Mouse (Mus musculus): Measurements from ENCODE around the gene Map2k1. TPM values are rescaled to one million over a fixed set of nuclear protein-coding genes. Genes with fewer than 3 reads are reported as not detected.
"Not testable (repeated sequence)": the region's sequence is repeated elsewhere in the genome, so short reads cannot be mapped to it uniquely, and the experiment has no call there.

Gene Map2k1
- total RNA-seq (2021) = 10 to 100 TPM; 47.2 to 47.4 TPM
- long read RNA-seq, experiment 1, transcript Map2k1-201 (11 exons, 2,436 nt) = major isoform, 30 of 52 reads
- long read RNA-seq, experiment 1, partial matches to known transcripts = 2 of 52 reads
- long read RNA-seq, experiment 1, other reads (novel, unspliced or antisense) = 20 of 52 reads
- long read RNA-seq, experiment 2, transcript Map2k1-201 (11 exons, 2,436 nt) = major isoform, 55 of 63 reads
- long read RNA-seq, experiment 2, partial matches to known transcripts = 2 of 63 reads
- long read RNA-seq, experiment 2, other reads (novel, unspliced or antisense) = 5 of 63 reads

DNA sequence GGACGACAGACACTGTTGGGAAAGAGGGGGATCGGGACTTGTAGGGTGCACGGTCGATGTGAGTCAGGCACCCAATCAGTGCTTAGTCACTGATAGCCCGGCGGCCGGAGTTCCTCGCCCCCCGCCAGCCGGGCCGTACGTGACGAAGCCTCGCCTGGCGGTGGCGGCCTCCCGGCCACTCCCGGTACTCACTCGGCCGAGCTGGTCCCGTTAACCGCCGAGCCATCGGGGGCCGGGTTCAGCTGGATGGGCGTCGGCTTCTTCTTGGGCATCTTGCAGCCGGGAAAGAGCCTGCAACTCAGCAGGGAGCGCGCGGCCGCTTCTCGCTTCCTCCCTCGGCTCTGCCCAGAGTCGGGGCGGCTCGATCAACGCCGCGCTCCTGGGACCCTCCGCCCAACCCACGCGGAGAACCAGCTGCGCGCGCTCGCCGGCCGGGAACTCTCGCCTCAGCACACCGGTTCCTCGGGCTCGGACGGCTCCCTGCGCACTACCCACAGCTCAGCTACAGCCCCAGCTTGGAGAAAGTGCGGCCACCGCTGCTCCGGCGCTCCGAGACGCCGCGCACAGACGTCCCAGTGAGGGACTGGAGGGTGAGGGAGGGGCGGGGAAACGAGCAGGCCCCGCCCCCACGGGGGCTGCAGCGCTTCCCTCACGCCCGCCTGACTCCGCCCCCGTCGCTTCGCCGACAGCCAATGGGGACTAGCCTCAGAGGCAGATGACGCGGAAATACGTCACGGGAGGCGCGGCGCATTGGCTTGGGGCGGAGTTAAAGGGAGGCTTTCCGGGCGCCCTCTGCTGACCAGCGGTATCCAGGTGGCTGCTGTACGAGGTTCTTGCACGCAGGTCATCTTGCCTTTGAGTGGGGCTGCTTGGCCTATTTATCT, at the start of gene Map2k1:
Gene Map2k1, minus strand, starts transcription at position 611 of the 884 bp plus-strand sequence.
- peak; percentile 99 for DNase-seq

DNA sequence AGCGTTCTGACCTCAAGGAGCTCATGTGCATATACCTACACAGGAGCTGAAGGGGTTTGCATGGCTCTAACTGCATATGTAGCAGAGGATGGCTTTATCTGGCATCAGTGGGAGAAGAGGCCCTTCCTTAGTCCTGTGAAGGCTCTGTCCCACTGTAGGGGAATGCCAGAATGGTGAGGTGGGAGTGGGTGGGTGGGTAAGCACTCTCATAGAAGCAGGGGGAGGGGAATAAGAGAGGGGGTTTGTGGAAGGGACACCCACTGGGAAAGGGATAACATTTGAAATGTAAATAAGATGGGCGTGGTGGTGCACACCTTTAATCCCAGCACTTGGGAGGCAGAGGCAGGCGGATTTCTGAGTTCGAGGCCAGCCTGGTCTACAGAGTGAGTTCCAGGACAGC, 49.7 kb upstream of the Map2k1 start:
- DNase-seq = not testable (repeated sequence)

DNA sequence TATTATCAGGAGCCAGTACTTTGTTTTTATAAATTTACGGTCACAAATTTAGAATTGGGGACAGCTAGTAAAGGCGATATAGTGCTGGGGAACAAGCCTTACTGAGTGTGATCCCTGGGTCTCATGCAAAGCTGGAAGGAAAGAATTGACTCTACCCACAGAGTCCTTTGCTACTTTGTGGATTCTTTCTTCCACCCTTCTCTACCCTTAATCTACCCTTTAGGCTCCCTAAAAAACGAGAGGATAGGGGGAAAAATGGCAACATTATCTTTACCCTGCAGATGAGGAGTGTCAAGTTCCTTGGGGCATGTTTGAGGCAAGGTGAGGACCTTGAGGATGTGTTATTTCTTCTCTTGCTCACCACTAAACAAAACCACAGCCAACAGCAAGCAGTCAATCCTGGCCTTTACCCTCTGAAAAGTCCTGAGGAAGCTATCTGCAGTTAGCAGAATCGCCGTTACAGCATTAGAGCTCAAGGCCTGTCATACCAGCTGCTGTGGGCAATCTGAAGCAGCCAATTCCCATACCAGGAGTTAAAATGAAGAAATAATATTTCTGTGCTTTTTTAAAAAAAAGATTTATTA, 29.1 kb upstream of the Map2k1 start:
- DNase-seq = no peak

DNA sequence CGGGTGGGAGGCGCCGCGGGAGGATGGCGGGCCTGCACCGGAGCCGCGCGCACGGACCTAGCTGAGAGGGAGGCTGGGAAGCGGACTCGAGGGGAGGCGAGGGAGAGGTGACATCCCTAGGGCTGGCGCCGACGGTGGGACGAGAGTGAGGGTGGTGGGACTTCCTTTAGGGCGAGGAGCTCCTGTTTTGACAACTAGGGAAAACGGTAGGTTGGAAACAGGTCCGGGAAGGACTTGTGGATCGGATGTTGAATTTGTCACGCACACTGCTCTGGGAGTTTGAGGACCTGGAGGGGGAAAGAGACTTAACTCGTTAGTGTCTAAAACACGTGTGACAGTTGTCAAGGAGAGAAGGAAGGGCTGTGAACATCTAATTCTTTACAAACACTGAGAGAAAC, 28.3 kb upstream of the Map2k1 start:
- DNase-seq = no peak

GRCm38 (mm10) chr9:64281105-64281780, 27.8 kb upstream of the Map2k1 start, which contains the start of gene Tipin:
Gene Tipin, plus strand, starts transcription at chr9:64281581.
- DNase-seq = peak; percentile 94

DNA sequence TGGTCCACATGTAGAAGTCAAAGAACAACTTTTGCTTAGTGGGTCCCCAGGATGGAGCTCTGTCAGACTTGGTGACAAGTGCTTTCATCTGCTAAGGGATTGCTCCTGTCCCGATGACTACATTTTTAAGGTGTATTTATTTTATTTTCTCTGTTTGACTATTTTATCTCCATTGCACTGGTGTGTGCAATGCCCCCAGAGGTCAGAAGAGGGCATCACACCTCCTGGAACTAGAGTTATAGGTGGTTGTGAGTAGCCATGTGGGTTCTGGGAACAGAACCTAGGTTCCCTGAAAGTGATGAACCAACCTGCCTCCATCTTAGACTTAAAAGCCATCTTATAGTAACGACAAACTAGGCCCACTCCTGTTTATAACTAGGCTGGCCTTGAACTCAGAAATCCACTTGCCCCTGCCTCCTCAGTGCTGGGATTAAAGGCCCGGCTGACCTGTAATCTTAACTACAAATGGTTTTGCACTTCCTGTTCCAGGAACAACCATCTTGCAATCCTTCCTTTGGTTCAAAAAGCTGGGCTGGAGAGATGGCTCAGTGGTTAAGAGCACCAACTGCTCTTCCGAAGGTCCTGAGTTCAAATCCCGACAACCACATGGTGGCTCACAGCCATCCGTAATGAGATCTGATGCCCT, 25.4 kb upstream of the Map2k1 start:
- no peak for DNase-seq

DNA sequence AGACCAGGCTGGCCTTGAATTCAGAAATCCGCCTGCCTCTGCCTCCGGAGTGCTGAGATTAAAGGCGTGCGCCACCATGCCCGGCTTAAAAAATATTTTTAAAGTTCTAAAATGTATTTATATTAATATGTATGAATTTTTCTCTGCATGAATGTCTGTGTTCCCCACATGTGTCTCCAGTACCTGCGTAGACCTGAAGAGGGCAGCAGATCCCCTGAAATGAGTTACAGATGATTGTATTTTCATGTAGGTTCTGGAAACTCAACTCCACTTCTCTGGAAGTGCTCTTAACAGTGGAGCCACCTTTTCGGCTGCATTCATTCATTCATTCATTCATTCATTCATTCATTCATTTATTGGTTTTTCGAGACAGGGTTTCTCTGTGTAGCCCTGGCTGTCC, 24.3 kb upstream of the Map2k1 start:
- peak; percentile 13 for DNase-seq

GRCm38 (mm10) chr9:64274919-64275318, 21.5 kb upstream of the Map2k1 start:
- no peak for DNase-seq

GRCm38 (mm10) chr9:64274291-64274690, 20.9 kb upstream of the Map2k1 start:
- DNase-seq = no peak

- DNase-seq = no peak
Measured at GRCm38 (mm10) chr9:64273757-64274156, 20.3 kb upstream of the Map2k1 start.

DNA sequence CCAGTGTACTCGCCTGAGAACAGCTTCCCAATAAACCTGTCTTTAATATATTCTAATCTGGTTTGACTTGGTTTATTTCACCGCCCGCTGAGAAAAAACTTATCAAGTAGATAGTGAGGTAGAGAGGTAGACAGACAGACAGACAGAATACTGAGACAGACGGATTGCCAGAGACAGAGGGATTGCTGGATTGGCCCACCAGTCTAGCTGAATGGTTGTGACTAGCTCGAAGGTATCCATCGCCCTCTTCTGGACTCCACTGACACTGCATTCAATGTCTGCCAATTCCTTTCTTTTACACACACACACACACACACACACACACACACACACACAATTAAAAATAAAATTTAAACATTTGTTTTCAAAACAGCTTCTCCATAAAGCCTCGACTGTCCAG, 19.2 kb upstream of the Map2k1 start:
- no peak for DNase-seq

GRCm38 (mm10) chr9:64271249-64271648, 17.8 kb upstream of the Map2k1 start:
- DNase-seq = no peak

DNA sequence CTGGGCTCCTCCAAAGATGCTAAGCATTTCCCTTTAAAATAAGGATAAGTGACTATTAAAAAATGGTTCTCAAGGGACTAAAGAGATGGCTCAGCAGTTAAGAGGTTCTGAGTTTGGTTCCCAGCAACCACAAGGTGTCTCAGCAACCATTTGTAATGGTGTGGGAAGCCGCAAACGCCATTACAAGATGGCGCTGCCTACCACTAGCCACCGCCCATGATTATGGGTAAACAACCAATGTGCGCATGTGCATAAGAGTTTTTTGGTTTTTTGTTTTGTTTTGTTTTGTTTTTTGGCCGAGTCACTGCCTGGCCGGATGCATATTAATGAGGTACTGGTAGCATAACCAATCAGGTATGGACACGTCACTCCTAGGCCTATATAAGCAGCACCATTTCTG, 15.4 kb upstream of the Map2k1 start:
- DNase-seq = not testable (repeated sequence)

DNA sequence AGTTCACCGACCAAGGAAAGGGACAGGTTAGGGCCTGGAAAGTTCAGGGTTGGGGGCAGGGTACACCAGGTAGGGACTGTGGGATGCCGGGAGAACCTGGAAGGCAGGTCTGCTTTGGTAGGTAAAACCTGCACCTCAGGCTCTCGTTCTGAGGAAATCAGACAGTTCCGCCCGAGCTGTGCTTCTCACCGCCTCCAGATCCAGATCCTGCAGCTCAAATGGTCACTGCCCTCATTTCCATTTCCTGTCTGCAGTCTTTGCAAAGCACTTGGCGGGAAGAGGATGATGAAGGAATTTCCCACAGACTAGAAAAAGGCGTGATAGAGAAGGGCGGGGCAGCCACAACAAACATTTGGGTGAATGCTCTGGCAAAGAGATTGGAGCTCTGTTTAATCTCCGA, 14.8 kb upstream of the Map2k1 start:
- DNase-seq = no peak

GRCm38 (mm10) chr9:64267231-64267630, 13.8 kb upstream of the Map2k1 start:
- DNase-seq = no peak

DNA sequence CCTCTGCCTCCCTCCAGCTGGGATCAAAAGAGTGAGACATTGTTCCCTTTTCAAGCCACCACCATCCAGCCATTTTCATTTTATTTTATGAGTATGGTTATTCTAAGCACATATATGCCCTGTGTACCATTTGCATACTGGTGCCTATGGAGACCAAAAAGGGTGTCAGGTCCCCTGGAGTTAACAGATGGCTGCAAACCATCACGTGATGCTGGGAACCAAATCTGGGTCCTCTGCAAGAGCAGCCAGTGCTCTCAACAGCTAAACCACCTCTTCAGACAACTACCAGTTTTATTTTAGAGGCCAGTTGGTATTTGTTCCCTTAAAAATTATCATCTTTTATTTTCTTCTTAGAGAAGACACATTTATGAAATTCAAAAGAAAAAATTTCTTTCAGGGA, 11.4 kb upstream of the Map2k1 start:
- no peak for DNase-seq

DNA sequence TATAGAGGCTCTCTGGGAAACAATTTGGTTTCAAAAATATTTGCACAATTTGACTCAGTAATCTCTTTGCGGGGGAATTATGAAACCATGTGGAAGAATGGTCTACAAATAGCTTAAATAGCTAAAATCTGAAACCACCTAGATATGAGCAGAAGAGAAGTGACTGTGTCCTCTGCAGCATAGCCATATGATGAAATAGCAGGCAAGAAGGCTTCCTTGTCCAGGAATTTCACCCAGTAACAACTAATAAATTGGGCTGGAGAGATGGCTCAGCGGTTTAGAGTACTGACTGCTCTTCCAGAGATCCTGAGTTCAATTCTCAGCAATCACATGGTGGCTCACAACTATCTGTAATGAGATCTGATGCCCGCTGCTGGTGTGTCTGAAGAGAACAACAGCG, 7.6 kb upstream of the Map2k1 start:
- no peak for DNase-seq

DNA sequence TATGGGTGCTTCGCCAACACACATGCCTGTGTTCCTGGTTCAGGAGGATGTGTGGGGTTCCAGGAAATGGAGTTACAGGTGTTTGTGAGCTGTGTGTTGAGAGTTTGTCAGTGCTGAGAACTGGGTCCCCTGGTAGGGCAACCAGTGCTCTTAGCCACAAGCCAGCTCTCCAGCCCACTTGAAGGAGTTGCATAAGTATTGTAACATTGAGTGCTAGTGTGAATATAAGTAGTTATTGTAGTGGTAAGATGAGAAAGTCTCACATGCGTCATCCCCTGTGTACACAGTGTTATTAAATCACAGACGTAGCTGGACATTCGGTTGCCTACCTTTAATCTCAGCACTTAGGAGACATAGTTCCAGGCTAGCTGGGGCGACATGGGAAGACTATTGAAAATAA, 6.5 kb upstream of the Map2k1 start:
- no peak for DNase-seq

GRCm38 (mm10) chr9:64256204-64256603, 2.8 kb upstream of the Map2k1 start:
- DNase-seq = no peak

- DNase-seq = no peak
Measured at GRCm38 (mm10) chr9:64255422-64255821, 2.0 kb upstream of the Map2k1 start.

GRCm38 (mm10) chr9:64252591-64253020, 825 bp downstream of the Map2k1 start:
- DNase-seq = peak; percentile 13
